Mouse (Mus musculus): ENCODE results near the gene Pard6a.

Gene Pard6a

DNA sequence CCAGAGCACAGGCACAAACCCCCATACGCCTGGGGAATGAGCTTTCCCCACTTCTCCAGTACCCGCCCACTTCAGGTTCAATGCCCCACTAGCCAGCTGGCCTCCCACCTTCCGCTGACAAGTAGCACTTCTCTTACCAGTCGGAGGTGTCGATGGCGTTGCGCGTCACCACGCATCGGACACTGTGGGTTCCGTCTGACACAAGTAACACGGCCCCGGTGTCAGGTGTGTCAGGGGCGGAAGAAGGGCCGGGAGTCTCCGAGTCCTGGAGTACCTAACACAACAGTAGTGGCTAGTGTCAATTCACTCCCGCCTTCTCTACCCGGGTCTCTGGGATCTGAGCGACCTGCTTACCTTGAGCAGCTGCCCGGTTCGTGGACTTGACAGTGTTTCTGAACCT, 382 bp upstream of the Pard6a start:
- in situ Hi-C loops (cut with MboI, MseI), result no loop called here

DNA sequence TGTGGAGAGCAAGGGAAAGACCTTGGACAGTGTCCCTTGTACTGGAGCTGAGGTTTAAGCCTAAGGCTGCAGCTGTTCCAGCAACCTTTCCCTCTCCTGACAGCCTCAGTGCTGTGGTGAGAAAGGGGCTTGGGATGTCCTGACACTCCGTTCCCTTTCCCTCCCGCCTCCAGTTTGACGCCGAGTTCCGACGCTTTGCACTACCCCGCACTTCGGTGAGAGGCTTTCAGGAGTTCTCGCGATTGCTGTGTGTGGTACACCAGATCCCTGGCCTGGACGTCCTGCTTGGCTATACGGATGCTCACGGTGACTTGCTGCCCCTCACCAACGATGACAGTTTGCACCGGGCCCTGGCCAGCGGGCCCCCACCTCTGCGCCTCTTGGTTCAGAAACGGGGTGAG, 1.1 kb downstream of the Pard6a start:
- in situ Hi-C loops (cut with MboI, MseI), result no loop called here

DNA sequence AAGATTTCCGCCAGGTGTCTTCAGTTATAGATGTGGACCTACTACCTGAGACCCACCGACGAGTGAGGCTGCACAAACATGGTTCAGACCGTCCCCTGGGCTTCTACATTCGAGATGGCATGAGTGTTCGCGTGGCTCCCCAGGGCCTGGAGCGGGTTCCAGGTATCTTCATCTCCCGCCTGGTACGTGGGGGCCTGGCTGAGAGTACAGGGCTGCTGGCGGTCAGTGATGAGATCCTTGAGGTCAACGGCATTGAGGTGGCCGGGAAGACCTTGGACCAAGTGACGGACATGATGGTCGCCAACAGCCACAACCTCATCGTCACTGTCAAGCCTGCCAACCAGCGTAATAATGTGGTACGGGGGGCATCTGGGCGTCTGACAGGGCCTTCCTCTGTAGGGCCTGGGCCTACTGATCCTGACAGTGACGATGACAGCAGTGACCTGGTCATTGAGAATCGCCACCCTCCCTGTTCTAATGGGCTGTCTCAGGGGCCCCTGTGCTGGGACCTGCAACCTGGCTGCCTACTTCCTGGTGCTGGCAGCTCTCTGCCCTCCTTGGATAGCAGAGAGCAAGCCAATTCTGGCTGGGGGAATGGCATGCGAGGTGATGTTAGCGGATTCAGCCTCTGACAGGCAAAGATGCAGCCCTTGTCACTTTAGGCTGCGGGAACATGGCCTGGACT, 1.9 kb downstream of the Pard6a start:
- in situ Hi-C loops (cut with MboI, MseI), result no loop called here

DNA sequence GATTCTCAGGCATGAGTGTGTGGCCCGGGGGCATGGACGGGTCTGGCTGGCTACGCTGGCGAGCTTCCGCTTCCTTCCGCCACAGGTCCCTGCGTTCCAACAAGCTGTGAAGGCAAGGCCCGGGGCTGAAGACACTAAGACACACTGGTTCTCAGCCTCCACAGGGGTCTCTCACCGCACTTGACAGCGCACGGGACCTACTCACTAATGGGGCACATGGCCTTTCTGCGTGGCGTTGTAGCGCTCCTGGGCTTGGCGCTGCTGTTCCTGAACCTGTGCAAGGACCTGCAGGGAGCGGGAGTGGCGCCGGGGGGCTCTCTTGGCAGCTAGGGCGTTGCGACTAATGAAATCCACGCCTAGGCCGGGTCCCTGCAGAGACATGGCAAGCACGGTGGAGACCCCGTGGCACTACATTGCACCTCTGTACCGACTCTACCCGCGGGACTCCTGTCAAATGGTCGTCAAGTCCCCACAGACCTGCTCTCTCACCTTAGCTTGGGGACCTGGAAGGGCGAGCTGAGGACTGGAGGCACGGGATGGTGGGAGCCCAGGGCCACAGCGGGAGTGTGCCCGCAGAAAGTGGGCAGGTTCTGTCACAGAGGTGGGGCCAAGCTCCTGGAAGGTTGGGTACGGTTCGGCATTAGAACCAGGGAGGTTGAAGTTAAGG, 3.3 kb downstream of the Pard6a start:
- in situ Hi-C loops (cut with MboI, MseI), result no loop called here

DNA sequence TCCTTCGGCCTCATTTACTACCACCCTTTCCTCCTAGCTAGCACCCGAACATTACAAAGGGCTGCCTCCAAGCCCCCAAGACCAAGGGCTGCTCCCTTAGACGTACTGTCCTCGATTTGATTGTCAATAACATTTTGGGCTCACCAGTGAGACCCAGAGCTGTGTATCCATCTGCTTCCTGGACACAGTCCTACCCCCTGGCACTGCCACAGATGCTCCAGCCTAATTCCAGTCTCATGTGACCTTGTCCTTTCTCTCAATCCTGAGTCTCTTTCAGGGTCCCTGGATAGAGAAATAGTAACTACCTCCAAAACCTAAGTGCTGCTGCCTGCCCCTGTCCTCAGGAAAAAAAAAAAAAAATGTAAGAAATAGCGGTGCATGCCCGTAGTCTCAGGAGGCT, 4.0 kb downstream of the Pard6a start:
- in situ Hi-C loops (cut with MboI, MseI), result no loop called here

DNA sequence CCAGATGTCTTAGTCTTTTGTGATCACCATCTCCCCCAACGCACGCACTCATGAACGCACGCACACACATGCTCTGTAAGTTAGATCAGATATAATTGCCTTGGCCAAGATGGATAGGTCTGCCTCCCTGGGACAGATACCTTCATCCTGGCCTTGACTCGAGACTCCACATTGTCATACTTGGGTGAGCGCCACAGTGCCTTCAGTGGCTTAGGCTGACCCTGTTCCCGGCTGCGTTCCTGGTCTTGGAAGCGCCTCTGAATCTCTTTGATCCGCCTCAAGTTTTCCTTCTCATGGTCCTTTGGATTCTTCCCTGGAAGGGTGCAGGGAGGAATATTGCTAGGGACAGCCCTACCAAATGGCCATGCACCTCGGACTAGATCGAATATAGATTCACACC, 5.5 kb downstream of the Pard6a start:
- in situ Hi-C loops (cut with MboI, MseI), result no loop called here

DNA sequence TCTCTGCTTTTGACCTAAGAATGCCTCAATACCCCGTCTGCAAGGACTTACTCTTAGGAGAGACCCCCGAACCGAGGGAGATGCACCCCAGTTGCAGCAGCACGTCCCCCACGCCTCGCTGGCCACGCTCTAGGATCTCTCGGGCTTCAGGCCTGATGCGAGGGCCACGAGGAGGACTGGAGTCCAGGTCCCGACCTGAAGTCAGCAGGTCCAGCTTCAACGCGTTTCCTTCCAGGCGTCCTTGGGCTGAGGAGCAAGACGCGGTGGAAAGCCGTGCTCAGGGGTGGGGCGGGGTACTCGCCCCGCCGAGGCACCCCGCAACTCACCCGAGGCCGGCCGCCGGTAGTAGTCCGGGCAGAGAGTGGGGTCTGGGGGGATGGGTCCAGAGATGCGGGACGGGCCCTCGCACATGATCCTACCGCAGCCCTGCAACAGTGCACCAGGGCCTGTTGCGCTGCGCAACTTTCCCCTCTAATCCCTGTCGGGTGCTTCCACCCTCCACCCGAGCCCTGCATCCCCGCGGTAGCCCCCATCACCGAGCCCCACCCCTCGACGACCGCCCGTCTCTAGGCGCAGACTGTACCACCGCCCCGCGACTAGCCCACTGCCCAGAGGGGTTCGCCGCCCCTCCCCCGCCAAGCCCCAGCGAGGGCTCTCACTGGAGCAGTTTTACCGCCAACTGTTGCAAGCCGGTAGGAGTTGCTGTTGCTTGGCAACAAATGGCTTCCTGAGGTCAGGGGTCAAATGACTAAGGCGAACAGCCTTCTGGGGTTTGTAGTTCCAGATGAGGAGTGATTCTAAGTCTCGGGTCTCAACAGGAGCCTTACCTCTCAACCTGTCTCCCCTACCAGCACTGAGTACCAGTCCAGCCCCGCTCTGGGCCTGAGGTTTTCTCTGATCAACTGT, 6.8 kb downstream of the Pard6a start, which contains the start of the genes 4933405L10Rik and Enkd1:
Gene 4933405L10Rik (plus strand): TSS at position 158 of the 906 bp plus-strand sequence.
Gene Enkd1 (minus strand): TSS at position 713 of the 906 bp plus-strand sequence.
- in situ Hi-C loops (cut with MboI, MseI), result no loop called here

DNA sequence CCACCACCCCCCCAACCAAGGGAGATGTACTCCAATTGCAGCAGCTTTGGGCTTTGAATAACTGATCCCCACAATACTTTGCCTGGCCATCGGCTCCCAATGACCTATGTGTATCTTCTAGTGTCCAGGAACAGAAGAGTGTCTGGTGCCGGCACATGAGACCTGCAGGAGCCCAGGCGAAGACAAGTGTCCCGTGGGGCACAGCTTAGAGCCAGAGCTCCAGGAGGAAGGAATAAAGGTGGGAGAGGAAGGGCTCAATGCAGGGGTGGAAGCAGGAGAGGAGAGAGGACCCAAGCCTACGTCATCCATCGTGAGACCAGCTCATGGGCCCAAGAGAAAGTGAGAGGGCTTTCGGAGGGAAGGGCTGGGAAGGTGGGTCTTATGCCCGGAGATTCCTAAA, 7.7 kb downstream of the Pard6a start:
- in situ Hi-C loops (cut with MboI, MseI), result no loop called here

DNA sequence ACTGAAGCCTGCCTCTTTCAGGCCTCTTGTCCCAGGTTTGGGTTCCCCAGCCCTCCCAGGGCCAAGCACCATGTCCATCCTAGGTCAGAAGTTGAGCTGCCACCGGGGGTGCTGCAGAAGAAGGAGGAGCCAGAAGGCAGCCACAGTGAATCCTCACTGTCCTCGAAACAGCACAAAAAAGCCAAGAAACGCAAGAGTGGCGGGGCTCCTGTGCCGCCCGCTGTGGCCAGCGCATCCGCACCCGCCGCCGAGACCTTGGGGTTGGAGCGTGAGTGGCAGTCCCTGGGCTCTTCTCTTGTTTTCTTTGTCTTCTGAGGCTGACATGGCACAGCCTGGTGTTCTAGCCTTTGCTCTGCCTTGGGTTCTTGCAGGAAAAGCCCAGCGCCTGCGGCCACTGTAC, 8.4 kb downstream of the Pard6a start:
- in situ Hi-C loops (cut with MboI, MseI), result no loop called here

DNA sequence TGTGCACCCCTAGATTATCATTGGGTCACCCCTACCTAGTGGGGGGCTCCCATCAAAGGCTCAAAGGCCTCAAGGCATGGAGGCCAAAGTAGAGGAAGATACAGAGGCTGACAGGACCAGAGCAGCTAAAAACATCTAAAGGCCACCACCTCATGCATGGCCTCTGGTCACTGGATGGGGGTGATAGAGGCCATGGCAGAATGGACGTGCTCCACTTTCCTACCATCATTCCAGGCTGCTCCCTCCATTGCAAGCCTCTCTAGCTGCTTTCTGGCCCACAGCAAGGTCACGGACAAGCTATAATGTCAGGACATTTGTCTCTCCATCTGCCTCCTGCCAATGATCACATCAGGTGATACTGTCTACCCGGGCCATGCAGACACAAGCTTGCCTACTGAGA, 11.3 kb downstream of the Pard6a start:
- in situ Hi-C loops (cut with MboI, MseI), result loop anchor here (5.0 kb wide), 1 partner anchor 215 kb away; no protein-coding TSS in a partner anchor

DNA sequence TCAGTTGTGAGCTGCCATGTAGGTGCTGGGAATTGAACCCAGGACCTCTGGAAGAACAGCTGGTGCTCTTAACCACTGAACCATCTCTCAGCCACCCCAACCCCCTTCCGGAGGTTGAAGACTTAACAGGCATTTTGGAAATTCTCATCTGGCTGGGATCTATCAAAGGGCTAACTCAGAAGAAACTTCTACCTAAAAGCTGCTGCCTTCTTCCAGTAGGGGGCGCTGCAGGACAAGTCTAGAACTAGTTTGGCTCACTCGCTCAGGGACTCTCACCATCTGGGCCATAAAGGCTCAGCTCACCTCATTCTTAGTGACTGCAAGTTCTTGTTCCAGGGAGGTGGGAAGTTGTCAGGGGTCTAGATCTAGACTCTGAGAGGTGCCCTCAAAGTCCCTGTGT, 13.2 kb downstream of the Pard6a start:
- in situ Hi-C loops (cut with MboI, MseI), result loop anchor here (5.0 kb wide), 1 partner anchor 213 kb away; no protein-coding TSS in a partner anchor

DNA sequence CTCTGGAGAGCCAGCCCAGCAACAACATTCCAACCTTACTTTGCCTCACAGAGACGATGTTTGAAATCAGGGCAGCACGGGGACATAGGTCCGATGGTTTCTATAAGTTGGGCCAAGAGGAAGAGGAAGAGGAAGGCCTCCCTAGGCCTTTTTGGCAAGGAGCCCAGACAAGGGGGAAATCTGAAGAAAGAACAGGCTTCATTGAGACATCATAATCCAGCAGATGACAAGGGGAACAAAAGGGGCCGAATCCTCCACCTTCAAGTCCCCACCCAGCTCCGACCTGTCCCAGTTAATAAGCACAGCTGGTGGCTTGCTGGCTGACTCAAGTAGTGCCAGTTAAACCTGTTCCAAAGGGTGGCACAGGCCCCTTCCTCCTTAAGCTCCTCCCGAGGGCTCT, 14.1 kb downstream of the Pard6a start:
- in situ Hi-C loops (cut with MboI, MseI), result no loop called here

DNA sequence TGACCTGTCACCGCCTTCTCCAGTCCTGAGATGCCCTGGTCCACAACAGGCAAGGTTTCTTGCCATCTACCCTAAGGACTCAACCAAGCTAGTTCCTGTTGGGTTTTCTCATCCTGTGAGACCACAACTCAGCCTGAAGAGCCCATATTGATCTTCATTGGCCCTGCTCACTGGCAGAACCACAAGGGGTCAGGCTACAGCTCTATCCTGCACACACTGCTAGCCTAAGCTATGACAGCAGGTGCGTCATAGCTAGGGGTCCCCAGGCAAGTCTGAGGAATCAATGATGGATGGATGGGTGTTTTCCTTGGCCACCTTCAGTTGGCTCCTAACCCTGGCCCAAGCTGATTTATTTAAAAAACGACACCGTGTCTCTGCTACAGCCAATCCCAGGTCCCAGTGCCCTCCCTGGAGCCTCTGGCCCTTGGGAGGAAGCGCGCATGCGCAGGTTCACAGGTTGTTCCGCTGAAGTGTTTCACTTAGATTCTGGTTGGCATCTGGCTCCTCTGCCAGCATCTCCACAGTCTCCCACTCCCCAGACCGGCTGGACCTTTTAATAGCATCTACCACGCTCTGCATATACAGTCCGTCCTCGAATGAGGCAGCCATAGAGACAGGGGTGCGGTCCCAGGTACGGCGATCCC, 15.5 kb downstream of the Pard6a start:
- in situ Hi-C loops (cut with MboI, MseI), result no loop called here

DNA sequence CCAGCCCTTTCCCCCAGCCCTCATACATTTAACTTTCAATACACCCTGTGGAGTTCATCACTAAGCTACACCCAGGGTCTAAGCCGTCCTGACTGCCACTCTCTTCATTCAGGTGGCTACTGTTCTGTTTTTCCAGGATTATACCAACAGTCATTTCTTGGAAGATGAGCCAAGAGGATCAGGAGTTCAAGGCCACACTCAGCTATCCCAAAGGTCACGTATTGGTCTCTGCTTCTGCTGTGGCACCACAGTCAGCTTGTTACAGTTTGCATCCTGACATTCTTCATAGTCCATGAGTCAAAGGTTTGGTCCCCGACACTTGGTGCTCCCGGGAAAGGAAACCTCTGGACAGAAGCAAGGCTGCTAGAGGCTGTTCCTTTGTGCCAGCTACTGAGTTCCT, 18.7 kb downstream of the Pard6a start:
- in situ Hi-C loops (cut with MboI, MseI), result loop anchor here (5.0 kb wide), 1 partner anchor 63 kb away; no protein-coding TSS in a partner anchor

DNA sequence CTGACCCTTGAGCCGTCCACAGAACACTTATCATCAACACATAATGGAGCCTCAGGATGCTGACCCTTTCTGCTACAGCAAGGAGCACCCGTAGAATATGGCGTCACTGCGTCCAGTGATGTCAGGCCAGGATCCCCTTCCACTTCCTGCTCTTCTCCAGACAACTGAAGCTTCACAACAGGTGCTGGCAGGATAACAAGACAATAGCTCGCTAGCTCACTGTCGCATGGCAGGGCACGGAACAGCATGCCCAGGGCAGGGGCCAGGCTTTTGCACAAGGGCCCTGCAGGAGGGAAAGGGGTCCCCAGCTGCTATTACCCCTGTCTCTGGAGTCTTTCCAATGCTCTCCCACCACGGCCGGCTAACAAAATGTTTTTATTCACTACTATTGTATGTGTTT, 21.9 kb downstream of the Pard6a start:
- in situ Hi-C loops (cut with MboI, MseI), result loop anchor here (5.0 kb wide), 1 partner anchor 59 kb away; no protein-coding TSS in a partner anchor

DNA sequence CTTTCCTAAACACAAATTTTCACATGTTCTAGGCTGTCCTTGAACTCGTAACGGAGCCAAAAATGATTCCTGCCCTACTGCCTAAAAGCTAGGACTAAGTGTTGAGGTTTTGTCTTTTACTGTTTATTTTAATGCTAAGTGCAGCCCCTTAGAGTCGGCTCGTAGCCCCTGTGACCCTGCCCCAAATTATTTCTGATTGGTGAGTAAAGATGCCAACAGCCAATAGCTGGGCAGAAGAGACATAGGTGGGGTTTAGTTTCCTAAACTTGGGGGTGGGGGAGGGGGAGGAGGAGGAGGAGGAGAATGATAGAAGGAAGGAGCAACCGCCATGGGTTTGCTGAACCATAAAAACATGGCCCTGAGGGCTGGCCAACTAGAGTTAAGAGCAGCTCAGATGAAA, 24.8 kb downstream of the Pard6a start:
- in situ Hi-C loops (cut with MboI, MseI), result no loop called here

DNA sequence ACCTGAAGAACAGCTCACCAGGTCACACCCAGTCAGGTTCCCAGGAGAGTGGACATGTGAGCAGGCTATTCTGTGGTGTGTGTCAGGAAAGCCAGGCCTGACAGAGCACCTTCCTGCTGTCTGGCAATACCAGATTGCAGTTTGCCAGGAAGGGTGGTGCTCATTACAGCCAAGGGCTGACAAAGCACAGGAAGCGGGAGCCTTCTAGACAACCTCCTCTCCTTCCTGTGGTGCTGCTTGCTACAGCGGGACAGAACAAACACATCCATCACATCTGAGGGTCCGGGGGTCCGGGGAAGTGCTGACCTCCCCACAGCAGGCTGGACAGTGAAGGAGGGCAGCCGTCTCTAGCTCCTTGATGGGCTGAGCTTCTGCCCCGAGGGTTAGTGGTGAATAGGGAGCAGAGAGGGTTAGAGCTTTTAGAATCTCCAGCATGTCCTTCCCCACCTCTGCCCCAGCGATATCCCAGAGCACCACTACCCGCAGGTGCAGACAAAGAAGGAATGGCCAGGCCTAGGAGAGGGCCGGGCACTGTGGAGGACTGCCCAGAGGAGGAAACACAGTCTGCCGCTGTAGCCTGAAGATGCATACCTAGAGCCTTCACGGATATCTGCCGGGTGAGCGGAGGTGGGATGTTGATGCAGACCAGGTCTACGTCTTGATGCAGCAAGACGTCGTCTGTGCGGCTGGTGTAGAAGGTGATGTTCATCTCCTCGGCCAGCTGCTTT, 26.6 kb downstream of the Pard6a start:
- in situ Hi-C loops (cut with MboI, MseI), result no loop called here

DNA sequence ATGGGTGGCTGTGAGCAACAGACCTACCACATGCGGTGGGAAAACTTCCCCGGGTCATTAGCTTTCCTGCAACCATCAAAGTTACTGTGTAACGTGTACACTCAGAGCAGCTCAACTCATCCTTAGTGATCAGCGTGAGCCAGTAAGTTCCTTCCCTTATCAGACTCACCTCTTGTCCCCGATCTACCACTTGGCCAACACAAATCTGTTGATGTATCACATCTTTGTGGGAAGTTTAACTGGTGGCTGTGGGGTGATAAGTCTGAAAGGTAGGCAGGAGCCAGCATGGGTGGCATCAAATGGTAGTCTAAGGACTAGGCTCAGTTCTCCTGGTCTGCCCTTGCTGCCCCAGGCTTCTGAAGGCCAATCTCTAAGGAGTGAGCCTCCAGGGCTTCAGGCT, 31.2 kb downstream of the Pard6a start:
- in situ Hi-C loops (cut with MboI, MseI), result no loop called here

DNA sequence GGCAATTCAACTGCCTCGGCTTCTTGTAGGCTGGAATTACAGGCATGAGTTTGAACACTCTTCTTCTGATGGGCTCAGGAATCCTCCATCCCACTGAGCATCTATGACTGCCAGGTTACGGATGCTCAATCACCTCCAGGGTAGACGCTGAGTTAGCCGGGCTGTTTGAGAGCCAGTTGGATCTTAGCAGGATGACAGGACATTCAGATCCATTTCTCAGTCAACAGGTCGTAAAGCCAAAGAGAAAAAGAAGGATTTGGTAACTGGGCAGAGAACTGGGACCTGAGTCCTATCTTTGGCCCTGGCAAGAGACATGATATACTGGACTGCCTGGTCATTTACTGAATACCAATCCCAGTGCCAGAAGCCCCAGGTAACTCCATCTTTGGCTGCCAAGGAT, 38.3 kb downstream of the Pard6a start:
- in situ Hi-C loops (cut with MboI, MseI), result no loop called here

DNA sequence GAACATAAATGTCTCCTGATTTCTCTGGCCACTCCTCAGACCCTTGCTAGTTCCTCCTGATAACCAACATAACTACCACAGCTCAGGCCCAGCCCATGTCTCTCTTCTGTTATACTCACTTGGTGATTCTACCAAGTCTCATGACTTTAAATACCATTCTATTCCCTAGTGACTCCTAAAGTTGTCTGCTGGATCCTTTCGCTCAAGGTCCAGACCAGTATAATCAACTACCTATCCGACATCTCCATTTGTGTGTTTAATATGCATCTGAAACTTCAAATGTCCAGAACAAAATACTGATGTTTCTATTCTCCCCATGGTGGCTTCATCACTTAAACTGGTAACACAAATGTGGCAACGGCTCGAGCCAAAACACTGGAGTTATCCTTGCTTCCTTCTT, 42.4 kb downstream of the Pard6a start:
- in situ Hi-C loops (cut with MboI, MseI), result no loop called here

DNA sequence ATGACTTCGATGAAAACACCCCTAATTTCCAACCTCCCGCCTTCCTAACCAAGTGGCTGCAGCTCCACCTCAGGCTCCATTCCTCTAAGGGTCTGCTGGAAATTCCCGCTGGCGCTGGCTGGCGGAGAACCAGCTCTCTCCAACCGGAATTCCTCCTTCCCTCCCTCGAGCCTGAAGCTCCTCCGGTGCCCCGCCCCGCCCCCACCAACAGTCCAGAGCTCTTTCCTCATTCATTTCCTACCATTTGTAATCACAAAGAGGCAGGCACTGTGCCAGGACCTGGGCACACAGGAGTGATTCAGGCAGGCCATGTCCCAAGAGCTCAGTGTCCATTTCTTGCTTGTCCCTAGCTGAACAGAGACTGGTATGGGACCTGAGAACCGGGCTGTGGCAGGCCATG, 49.7 kb downstream of the Pard6a start:
- in situ Hi-C loops (cut with MboI, MseI), result no loop called here
